Mouse (Mus musculus): Measurements from ENCODE around the gene Mrpl20. TPM values are rescaled to one million over a fixed set of nuclear protein-coding genes. Genes with fewer than 3 reads are reported as not detected.

The Mrpl20 gene
- total and polyA plus RNA-seq, 2 experiments from 2014 or later: 123 to 279 TPM

DNA sequence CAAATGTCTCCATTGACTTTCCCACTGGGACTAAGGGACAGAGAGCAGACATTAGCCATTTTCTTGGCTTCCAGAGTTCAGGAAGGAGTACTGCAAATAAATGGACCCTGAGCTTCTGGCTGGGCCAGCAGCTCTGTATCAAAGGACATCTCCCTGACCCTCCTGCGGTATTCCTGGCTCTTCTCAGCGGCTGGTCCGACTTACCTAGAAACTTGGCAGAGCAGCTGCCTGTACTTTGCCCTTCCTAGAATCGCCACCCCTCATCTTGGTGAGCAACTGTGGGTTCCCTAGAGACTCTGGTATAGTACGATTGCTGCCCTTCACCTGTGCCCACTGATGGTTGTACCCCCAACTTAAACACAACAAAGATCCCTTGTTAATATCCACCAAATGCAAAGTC, 40.6 kb downstream of the Mrpl20 start:
- H3K36me3 ChIP-seq (ENCODE audit: insufficient read depth, low read length): no peaks in the 10 kb centered on the region
- peaks cover 7% of the 10 kb centered on the region for H3K27me3 ChIP-seq (ENCODE audit: insufficient read depth, low read length)
- H3K27ac ChIP-seq (ENCODE audit: low read depth, low read length): no peak overlapping the region
- H3K9ac ChIP-seq (replicated peaks; ENCODE audit: low read length, poor library complexity, severe bottlenecking): no peak overlapping the region
- H3K4me2 ChIP-seq (ENCODE audit: low read depth, low read length, poor library complexity, severe bottlenecking): no peak overlapping the region
- TF ChIP-seq CTCF (IDR thresholded peaks at IDR 0.05): no peak
- H3K9me3 ChIP-seq (ENCODE audit: low read length): no peaks in the 10 kb centered on the region
- H3K4me3 ChIP-seq (ENCODE audit: low read depth, low read length): no peak overlapping the region
- DNase-seq (ENCODE audit: low spot score): no peak
- no peak for ATAC-seq (ENCODE audit: low FRiP score)
- H3K4me1 ChIP-seq (ENCODE audit: insufficient read depth, low read length): peaks cover 1% of the 10 kb centered on the region
- 92% methylated on average over 5 of the region's 5 CpGs for WGBS

DNA sequence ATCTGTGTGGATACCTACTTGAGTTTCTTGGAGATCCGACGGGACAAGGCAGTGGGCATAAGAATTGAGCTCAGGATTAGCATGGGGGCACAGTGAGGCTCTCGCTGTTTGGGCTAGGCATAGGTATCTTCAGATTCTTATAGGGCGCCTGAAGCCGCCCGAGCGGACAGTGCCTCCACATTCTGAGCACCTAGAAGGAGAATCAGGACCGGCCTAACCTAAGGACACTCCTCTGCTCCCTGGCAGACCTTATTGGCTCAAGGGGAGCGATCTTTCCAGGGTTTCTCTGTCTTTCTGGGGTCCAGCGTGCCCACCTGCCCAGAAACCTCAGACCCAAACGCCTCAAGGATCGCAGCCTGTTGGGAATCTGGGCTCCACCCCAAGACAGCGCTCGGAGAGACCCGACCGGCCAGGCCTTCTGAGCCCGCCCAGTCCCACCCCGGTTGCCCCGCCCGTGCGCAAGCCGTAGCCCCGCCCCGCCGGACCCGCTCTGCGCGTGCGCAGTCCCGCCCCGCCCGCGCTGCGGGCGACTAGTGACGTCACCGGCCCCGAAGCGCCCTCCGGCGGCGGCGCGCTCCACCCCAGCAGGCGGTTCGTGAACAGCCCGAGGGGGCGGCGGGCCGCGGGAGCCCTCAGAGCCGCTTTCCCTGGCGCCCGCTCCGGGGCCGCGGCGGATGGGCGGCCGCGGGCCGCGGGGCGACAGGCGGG, 44.3 kb downstream of the Mrpl20 start, which contains the start of gene Dvl1:
TSS of gene Dvl1 (plus strand) at position 532 of the 708 bp plus-strand sequence.
- 5% methylated on average over 23 of the region's 65 CpGs for WGBS
- DNase-seq (ENCODE audit: low spot score) (peak; percentile 86), ATAC-seq (ENCODE audit: low FRiP score) (peak; percentile 87)
- no peaks in the 10 kb centered on the region for H3K36me3 ChIP-seq (ENCODE audit: insufficient read depth, low read length)
- no peaks in the 10 kb centered on the region for H3K27me3 ChIP-seq (ENCODE audit: insufficient read depth, low read length)
- peak; percentile 55 for TF ChIP-seq CTCF (IDR thresholded peaks at IDR 0.05)
- peak within 1 kb of the TSS; percentile 86 for H3K9ac ChIP-seq (replicated peaks; ENCODE audit: low read length, poor library complexity, severe bottlenecking)
- H3K27ac ChIP-seq (ENCODE audit: low read depth, low read length): peak within 1 kb of the TSS; percentile 82
- peaks cover 17% of the 10 kb centered on the region for H3K4me1 ChIP-seq (ENCODE audit: insufficient read depth, low read length)
- peak within 1 kb of the TSS; percentile 86 for H3K4me3 ChIP-seq (ENCODE audit: low read depth, low read length)
- H3K4me2 ChIP-seq (ENCODE audit: low read depth, low read length, poor library complexity, severe bottlenecking): peak within 1 kb of the TSS; percentile 95
- H3K9me3 ChIP-seq (ENCODE audit: low read length): no peaks in the 10 kb centered on the region

DNA sequence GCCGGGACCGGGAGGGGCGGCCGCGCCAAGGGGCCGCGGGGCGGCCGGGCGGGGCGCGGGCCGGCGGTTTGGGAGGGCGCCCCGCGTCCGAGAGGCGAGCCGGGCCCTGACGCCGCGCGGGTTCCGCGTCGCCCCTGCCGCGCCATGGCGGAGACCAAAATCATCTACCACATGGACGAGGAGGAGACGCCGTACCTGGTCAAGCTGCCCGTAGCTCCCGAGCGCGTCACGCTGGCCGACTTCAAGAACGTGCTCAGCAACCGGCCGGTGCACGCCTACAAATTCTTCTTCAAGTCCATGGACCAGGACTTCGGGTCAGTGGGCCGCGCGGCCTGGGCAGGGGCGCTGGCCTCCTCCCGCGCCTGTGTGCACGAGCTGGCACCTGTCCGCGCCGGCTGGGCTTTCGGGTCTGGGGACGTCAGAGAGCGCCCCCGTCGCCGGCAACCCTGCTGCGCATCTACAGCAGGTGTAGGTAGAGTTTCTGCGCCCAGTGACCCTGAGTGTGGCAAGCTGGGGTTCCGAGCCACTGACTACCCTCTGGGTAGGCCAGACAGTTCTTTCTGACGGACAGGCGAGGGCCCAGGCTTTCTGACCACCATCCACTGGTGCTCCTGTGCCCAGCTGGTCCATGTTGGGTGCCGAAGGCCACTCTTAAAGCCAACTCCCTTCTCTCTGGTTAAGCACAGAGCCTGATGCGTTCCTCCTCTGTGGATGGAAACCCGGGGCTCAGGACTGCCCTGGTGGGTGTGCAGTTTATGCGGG, 45.1 kb downstream of the Mrpl20 start:
- Histone ChIP-seq H3K4me2 (ENCODE audit: low read depth, low read length, poor library complexity, severe bottlenecking) (peak overlapping the region; percentile 95), H3K9me3 (ENCODE audit: low read length) (no peaks in the 10 kb centered on the region), H3K9ac (replicated peaks; ENCODE audit: low read length, poor library complexity, severe bottlenecking) (peak overlapping the region; percentile 86), H3K27me3 (ENCODE audit: insufficient read depth, low read length) (no peaks in the 10 kb centered on the region), H3K36me3 (ENCODE audit: insufficient read depth, low read length) (no peaks in the 10 kb centered on the region), H3K4me3 (ENCODE audit: low read depth, low read length) (peak overlapping the region; percentile 86), H3K4me1 (ENCODE audit: insufficient read depth, low read length) (peaks cover 17% of the 10 kb centered on the region), H3K27ac (ENCODE audit: low read depth, low read length) (peak overlapping the region; percentile 82)
- WGBS: under 1% methylated on average over 65 of the region's 69 CpGs
- no peak for DNase-seq (ENCODE audit: low spot score)
- TF ChIP-seq CTCF (IDR thresholded peaks at IDR 0.05): no peak
- ATAC-seq (ENCODE audit: low FRiP score): peak; percentile 56

DNA sequence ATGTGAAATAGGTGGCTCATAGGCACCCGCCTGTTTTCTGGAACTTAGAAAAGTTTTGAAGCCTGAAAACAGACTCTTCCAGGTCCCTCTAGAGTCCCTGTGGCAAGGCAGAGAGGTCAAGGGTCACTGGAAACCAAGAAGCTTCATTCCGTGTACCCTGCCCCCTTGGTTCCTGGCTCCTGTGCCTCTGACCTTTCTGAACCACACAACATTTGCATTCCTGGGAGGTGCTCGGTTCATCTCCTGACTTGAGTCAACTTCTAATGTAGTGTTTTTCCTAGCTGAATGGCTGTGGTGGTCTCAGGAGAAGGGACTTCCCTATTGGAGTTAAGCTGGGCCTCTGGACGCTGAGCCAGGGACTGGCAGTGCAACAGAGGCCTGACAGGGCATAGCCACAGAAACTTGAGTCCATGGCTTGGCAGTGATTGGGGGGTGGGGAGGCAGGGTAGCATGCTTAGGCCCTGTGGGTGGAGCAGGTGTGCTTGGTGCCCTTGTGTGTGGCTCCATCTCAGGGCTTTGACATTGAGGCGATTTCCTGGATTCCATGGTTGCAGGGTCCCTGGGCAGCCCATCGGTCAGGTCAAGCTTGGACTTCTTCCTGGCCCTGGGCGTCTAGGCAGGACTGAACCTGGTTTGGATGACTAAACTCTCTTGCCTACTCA, 45.9 kb downstream of the Mrpl20 start:
- H3K36me3 ChIP-seq (ENCODE audit: insufficient read depth, low read length): 0 out of 2 replicates have a peak, but pooled peaks cover 3% of the 10 kb centered on the region
- ATAC-seq (ENCODE audit: low FRiP score) (no peak), DNase-seq (ENCODE audit: low spot score) (no peak)
- H3K4me3 ChIP-seq (ENCODE audit: low read depth, low read length): peak overlapping the region; percentile 86
- WGBS: 56% methylated on average over 7 of the region's 7 CpGs
- H3K27ac ChIP-seq (ENCODE audit: low read depth, low read length): no peak overlapping the region
- TF ChIP-seq CTCF (IDR thresholded peaks at IDR 0.05): no peak
- H3K27me3 ChIP-seq (ENCODE audit: insufficient read depth, low read length): no peaks in the 10 kb centered on the region
- peak overlapping the region; percentile 86 for H3K9ac ChIP-seq (replicated peaks; ENCODE audit: low read length, poor library complexity, severe bottlenecking)
- peak overlapping the region; percentile 95 for H3K4me2 ChIP-seq (ENCODE audit: low read depth, low read length, poor library complexity, severe bottlenecking)
- H3K9me3 ChIP-seq (ENCODE audit: low read length): no peaks in the 10 kb centered on the region
- peaks cover 17% of the 10 kb centered on the region for H3K4me1 ChIP-seq (ENCODE audit: insufficient read depth, low read length)

DNA sequence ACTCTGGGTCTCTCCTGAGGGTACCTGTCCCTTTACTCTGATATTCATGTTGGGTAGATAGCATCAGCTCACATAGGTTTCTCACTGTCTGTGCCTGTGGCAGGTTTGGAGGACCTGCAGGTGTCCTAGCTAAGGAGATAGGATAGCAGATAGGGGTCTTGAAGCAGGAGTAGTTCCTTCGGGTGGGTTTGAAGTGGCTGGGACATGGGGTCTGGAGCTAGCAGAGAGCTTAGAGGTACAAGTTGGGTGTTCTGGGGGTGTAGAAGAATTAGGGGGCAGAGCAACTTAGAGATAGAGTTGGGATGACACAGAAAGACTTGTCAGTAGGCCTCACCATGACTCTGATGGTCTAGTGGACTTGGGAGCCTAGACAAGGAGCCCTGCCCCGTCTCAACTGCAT, 46.7 kb downstream of the Mrpl20 start:
- H3K4me1 ChIP-seq (ENCODE audit: insufficient read depth, low read length): peaks cover 17% of the 10 kb centered on the region
- no peak for TF ChIP-seq CTCF (IDR thresholded peaks at IDR 0.05)
- no peaks in the 10 kb centered on the region for H3K27me3 ChIP-seq (ENCODE audit: insufficient read depth, low read length)
- WGBS: 92% methylated on average over 2 of the region's 2 CpGs
- ATAC-seq (ENCODE audit: low FRiP score): no peak
- H3K4me3 ChIP-seq (ENCODE audit: low read depth, low read length): peak overlapping the region; percentile 86; the same call in 1 of the 2 replicates
- no peak for DNase-seq (ENCODE audit: low spot score)
- H3K4me2 ChIP-seq (ENCODE audit: low read depth, low read length, poor library complexity, severe bottlenecking): peak overlapping the region; percentile 24; the same call in 1 of the 2 replicates
- no peak overlapping the region for H3K27ac ChIP-seq (ENCODE audit: low read depth, low read length)
- no peaks in the 10 kb centered on the region for H3K9me3 ChIP-seq (ENCODE audit: low read length)
- no peak overlapping the region for H3K9ac ChIP-seq (replicated peaks; ENCODE audit: low read length, poor library complexity, severe bottlenecking)
- peaks cover 11% of the 10 kb centered on the region for H3K36me3 ChIP-seq (ENCODE audit: insufficient read depth, low read length)

Data from midbrain, postnatal 0 days (tissue).